Mouse (Mus musculus): ENCODE data around the gene BC030867. TPM values are rescaled to one million over a fixed set of nuclear protein-coding genes. Genes with fewer than 3 reads are reported as not detected.
A peak's percentile ranks its signal among the peaks of the same experiment; 100 is the strongest.

The BC030867 gene
- total and polyA plus RNA-seq, 3 experiments, result 20.0 to 51.7 (median 36.2) TPM

DNA sequence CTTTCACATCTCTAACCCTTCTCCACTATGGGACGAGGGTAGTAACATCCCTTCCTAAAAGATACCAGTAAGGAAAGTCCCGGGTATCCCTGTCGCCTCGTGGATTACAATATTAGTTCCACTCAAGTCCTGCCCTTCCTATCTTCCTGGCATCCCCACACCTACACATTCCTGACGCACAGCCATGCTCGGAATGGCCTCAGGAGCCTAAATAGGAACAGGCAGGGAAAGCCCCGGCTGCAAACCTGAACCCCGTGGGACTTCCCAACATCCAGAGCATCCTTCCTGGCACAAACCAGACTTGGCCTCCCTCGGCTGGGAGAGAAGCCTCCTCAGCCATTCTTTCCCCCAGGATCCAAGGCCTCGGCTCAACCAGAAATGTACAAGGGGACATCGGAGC, 33.2 kb upstream of the BC030867 start:
- Histone ChIP-seq H3K9me3 (replicated peaks; ENCODE audit: insufficient read depth, low read length) (no peaks in the 10 kb centered on the region), H3K79me2 (ENCODE audit: control insufficient read depth, insufficient read depth, low read length, poor library complexity) (no peaks in the 10 kb centered on the region), H3K4me3 (ENCODE audit: control insufficient read depth in 1 of 2, insufficient read depth in 1 of 2, low read depth in 2 of 2, low read length in 2 of 2) (no peak overlapping the region), H3K36me3 (ENCODE audit: control insufficient read depth in 1 of 2, insufficient read depth in 2 of 2, low read length in 2 of 2) (peaks cover 0 to 21% of the 10 kb centered on the region in 2 experiments; a peak in 2 of 4 replicates), H3K4me1 (ENCODE audit: control insufficient read depth in 1 of 2, insufficient read depth in 2 of 2, low read length in 2 of 2) (peaks cover 16 to 38% of the 10 kb centered on the region in 2 experiments), H3K9ac (ENCODE audit: control insufficient read depth, low read depth, low read length, poor library complexity, severe bottlenecking) (no peak overlapping the region), H3K27ac (ENCODE audit: control insufficient read depth, low read depth, low read length) (no peak overlapping the region), H3K27me3 (ENCODE audit: control insufficient read depth in 1 of 2, insufficient read depth in 2 of 2, low read length in 2 of 2) (no peaks in the 10 kb centered on the region)
- TF ChIP-seq ZNF384 (IDR thresholded peaks at IDR 0.05; ENCODE audit: low read depth, low read length), result no peak
- no peak for TF ChIP-seq MAFK (IDR thresholded peaks at IDR 0.05; ENCODE audit: borderline replicate concordance, low read depth, low read length)
- DNase-seq (ENCODE audit: low read depth, low spot score), result no peak

DNA sequence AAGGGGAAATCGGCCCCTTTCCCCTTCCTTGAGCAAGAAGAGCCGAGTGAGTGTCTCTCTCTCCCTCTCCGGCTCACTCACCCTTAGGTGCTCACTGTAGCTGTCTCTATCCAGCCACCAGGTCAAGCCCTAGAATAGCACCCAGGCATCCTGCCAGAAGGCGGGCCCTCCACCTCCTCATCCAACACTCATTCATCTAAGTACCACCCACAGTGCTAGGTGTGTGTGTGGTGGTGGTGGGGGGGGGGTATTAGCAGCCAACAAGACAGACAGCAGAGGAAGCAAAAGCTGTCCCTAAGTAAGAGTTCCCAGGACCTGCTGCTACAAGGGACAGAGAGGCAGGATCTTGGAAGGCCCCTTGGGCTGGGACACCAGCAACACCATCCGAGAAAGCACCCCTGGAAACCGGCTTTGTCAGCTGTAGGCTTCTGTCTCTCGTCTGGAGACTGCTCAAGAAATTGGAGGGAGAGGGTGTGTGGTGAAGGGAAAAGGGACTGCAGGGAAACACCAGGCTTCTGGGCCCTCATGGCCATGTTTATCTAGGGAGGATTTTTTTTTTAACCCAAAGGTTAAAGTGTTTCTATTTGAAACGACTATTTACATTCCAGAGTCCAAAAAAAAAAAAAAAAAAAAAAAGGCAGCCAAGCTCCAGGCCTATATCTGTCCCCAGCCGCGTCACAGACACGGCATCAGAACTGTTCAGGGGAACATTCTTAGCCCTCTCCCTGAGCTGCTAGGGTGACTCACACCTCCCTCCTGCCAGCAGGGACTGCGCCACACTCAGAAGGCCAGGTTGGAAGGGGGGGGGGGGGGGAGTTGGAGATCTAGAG, 32.4 kb upstream of the BC030867 start:
- Histone ChIP-seq H3K9me3 (replicated peaks; ENCODE audit: insufficient read depth, low read length) (no peaks in the 10 kb centered on the region), H3K79me2 (ENCODE audit: control insufficient read depth, insufficient read depth, low read length, poor library complexity) (no peaks in the 10 kb centered on the region), H3K27me3 (ENCODE audit: control insufficient read depth in 1 of 2, insufficient read depth in 2 of 2, low read length in 2 of 2) (no peaks in the 10 kb centered on the region), H3K4me3 (ENCODE audit: control insufficient read depth in 1 of 2, insufficient read depth in 1 of 2, low read depth in 2 of 2, low read length in 2 of 2) (no peak overlapping the region), H3K27ac (ENCODE audit: control insufficient read depth, low read depth, low read length) (no peak overlapping the region), H3K9ac (ENCODE audit: control insufficient read depth, low read depth, low read length, poor library complexity, severe bottlenecking) (no peak overlapping the region), H3K4me1 (ENCODE audit: control insufficient read depth in 1 of 2, insufficient read depth in 2 of 2, low read length in 2 of 2) (peaks cover 17 to 39% of the 10 kb centered on the region in 2 experiments), H3K36me3 (ENCODE audit: control insufficient read depth in 1 of 2, insufficient read depth in 2 of 2, low read length in 2 of 2) (peaks cover 0 to 26% of the 10 kb centered on the region in 2 experiments; a peak in 2 of 4 replicates)
- TF ChIP-seq ZC3H11A (IDR thresholded peaks at IDR 0.05; ENCODE audit: low read depth, low read length) (no peak), KAT2A (conservative IDR thresholded peaks at IDR 0.05; ENCODE audit: low read depth, low read length) (no peak), NRF1 (IDR thresholded peaks at IDR 0.05; ENCODE audit: insufficient read depth, low read depth, low read length, poor library complexity, severe bottlenecking) (no peak), ZNF384 (IDR thresholded peaks at IDR 0.05; ENCODE audit: low read depth, low read length) (peak; percentile 86), ETS1 (IDR thresholded peaks at IDR 0.05; ENCODE audit: low read depth, low read length) (no peak)
- peak; percentile 53 for DNase-seq (ENCODE audit: low read depth, low spot score)

DNA sequence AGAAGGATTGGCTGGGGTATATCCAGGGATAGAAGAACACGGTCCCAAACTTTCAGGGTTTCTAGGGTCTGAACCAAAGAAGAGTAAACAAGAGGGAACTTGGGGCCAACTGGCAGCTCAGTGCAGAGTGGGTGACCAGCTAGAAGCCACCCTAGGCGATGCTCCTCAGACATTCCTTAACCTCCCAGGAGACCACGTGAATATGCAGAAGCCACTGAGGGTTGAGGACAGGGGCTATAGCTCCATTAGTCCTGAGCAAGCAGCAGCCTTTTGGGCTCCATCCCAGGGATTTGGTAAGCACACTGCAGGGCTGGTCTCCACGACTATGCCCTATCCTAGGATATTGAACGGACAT, 31.8 kb upstream of the BC030867 start:
- Histone ChIP-seq H3K27me3 (ENCODE audit: control insufficient read depth in 1 of 2, insufficient read depth in 2 of 2, low read length in 2 of 2) (no peaks in the 10 kb centered on the region), H3K9me3 (replicated peaks; ENCODE audit: insufficient read depth, low read length) (no peaks in the 10 kb centered on the region), H3K36me3 (ENCODE audit: control insufficient read depth in 1 of 2, insufficient read depth in 2 of 2, low read length in 2 of 2) (peaks cover 0 to 28% of the 10 kb centered on the region in 2 experiments; a peak in 2 of 4 replicates), H3K79me2 (ENCODE audit: control insufficient read depth, insufficient read depth, low read length, poor library complexity) (no peaks in the 10 kb centered on the region), H3K4me1 (ENCODE audit: control insufficient read depth in 1 of 2, insufficient read depth in 2 of 2, low read length in 2 of 2) (peaks cover 20 to 45% of the 10 kb centered on the region in 2 experiments), H3K4me3 (ENCODE audit: control insufficient read depth in 1 of 2, insufficient read depth in 1 of 2, low read depth in 2 of 2, low read length in 2 of 2) (no peak overlapping the region), H3K9ac (ENCODE audit: control insufficient read depth, low read depth, low read length, poor library complexity, severe bottlenecking) (no peak overlapping the region), H3K27ac (ENCODE audit: control insufficient read depth, low read depth, low read length) (no peak overlapping the region)
- TF ChIP-seq MYC (IDR thresholded peaks at IDR 0.05; ENCODE audit: low read depth, low read length), result no peak
- TF ChIP-seq USF2 (IDR thresholded peaks at IDR 0.05; ENCODE audit: borderline replicate concordance in 1 of 2, insufficient read depth in 1 of 2, low read depth in 1 of 2, low read length in 2 of 2), result no peak
- no peak for TF ChIP-seq MAZ (IDR thresholded peaks at IDR 0.05; ENCODE audit: low read depth, low read length)
- TF ChIP-seq MAX (IDR thresholded peaks at IDR 0.05; ENCODE audit: low read length), result no peak
- TF ChIP-seq GABPA (IDR thresholded peaks at IDR 0.05; ENCODE audit: low read depth, low read length), result no peak
- TF ChIP-seq RAD21 (IDR thresholded peaks at IDR 0.05; ENCODE audit: low read depth, low read length), result no peak
- TF ChIP-seq E2F4 (IDR thresholded peaks at IDR 0.05; ENCODE audit: borderline replicate concordance, low read depth, low read length), result no peak
- TF ChIP-seq TCF12 (IDR thresholded peaks at IDR 0.05; ENCODE audit: low read depth, low read length), result no peak
- no peak for TF ChIP-seq HCFC1 (IDR thresholded peaks at IDR 0.05; ENCODE audit: low read depth, low read length)
- no peak for TF ChIP-seq NELFE (IDR thresholded peaks at IDR 0.05; ENCODE audit: low read depth, low read length)
- TF ChIP-seq MXI1 (IDR thresholded peaks at IDR 0.05; ENCODE audit: low read depth, low read length), result no peak
- no peak for TF ChIP-seq MEF2A (IDR thresholded peaks at IDR 0.05; ENCODE audit: extremely low read depth, insufficient replicate concordance, low read depth, low read length, poor library complexity, severe bottlenecking)
- no peak for TF ChIP-seq BHLHE40 (IDR thresholded peaks at IDR 0.05; ENCODE audit: borderline replicate concordance, low read depth, low read length)
- TF ChIP-seq NRF1 (IDR thresholded peaks at IDR 0.05; ENCODE audit: insufficient read depth, low read depth, low read length, poor library complexity, severe bottlenecking), result no peak
- TF ChIP-seq ZNF384 (IDR thresholded peaks at IDR 0.05; ENCODE audit: low read depth, low read length), result no peak
- no peak for DNase-seq (ENCODE audit: low read depth, low spot score)
